Mouse (Mus musculus) 3134 (cell line): Measurements from ENCODE around the gene 1700001P01Rik.

ENCODE experiments used
- DNase-seq: peaks from one replicate; pipeline ENCODE4 v3.0.0-alpha.2; 2011; ENCODE audit warnings: low spot score; ENCODE audit not compliant: insufficient read length; ENCODE audit errors: extremely low read depth

The 1700001P01Rik gene

GRCm38 (mm10) chr11:97775808-97776496 lies at the start of gene 1700001P01Rik:
Gene 1700001P01Rik, minus strand, starts transcription at chr11:97775918.
- DNase-seq, result no peak

GRCm38 (mm10) chr11:97825295-97825694 lies 49.6 kb upstream of the 1700001P01Rik start:
- DNase-seq, result no peak

GRCm38 (mm10) chr11:97824895-97825294 lies 49.2 kb upstream of the 1700001P01Rik start:
- no peak for DNase-seq

DNA sequence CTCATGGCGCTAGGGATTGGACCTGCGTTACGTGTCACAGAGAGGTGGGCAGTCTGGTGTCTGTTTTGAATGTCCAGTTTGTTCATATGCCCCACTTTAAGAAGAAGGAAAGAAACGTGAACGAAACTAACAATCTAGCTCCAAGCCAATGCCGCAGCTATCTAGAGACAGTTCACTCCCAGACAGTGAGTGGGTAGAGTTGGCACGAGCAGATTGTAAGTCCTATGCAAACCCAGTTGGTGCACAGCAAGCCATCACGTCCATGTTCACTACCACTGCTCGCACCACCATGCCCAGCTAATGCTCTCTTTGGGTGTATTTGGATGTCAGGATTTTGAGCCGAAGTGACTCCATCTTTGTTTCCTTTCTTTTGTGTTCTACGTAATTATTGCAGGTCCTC lies 48.5 kb upstream of the 1700001P01Rik start:
- no peak for DNase-seq

GRCm38 (mm10) chr11:97822840-97823603 lies 47.3 kb upstream of the 1700001P01Rik start:
- no peak for DNase-seq

DNA sequence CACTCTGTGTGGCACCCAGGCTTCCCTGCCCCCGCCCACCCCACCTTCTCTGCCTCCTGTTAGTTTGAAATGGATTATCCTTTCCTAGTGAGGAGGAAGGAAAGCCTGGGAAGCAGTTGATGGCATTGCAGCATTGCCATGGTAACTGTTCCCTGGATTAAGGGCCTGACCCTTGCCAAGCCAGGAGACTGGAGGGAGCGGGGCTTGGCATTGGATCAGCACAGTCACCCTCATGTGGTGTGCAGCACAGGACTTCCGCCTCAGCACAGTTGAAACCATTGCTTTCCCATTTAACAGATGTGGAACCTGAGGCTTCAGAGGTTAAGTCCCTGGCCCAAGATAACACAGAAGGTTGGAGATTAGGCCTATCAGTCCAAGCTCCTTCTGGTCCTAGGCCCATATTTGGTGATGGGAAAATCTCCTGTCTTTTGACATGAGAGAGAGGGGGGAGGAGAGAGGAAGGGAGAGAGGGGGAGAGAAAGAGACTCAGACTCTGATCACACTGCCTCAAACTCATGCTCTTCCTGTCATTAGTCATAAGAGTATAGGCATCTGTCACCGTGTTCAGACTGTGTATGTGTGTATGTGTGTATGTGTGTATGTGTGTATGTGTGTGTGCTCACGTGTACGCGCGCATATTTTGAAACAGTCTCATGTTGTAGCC lies 45.8 kb upstream of the 1700001P01Rik start:
- peak; percentile 71 for DNase-seq

- peak; percentile 67 for DNase-seq
Observed at GRCm38 (mm10) chr11:97820840-97821239, 45.1 kb upstream of the 1700001P01Rik start.

- DNase-seq, result no peak
Observed at GRCm38 (mm10) chr11:97819923-97820322, 44.2 kb upstream of the 1700001P01Rik start.

DNA sequence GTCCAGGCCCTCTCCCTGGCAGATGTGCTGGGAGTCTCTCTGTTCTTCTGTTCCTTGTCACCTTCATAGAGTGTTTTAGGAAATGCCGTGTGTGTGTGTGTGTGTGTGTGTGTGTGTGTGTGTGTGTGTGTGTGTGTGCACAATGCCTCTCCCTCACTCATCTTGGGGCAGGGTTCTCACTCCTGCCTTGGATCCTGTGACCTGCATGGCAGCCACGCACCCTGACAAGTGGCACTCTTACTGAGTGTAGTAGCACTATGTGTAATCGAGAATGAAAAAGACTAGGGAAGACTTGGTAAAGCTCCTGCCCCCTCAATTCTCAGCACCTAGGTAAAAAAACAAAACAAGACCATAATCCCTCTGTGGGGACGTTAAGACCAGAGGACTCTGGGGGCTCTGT lies 43.4 kb upstream of the 1700001P01Rik start:
- no peak for DNase-seq

GRCm38 (mm10) chr11:97818571-97818970 lies 42.9 kb upstream of the 1700001P01Rik start:
- DNase-seq, result no peak

- DNase-seq, result no peak
Observed at GRCm38 (mm10) chr11:97818003-97818402, 42.3 kb upstream of the 1700001P01Rik start.

DNA sequence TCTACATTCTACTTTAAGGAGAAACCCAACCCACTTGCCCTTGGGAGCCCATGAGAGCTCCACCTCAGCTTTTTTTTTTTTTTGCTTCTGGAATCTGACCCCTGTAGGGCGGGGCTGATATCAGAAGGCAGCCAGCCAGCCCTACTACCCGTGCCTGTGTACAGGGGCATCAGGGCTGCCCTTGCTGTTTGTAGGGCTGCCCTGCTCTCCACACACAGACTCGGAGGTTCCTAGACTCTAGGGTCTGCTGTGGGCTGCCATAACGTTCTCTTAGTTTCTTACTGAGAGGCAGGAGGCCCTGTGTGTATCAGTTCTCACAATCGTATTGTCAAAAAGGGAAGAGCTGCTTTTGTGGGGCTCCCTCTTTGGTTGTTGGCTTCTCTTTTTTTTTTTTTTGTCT lies 41.7 kb upstream of the 1700001P01Rik start:
- no peak for DNase-seq

DNA sequence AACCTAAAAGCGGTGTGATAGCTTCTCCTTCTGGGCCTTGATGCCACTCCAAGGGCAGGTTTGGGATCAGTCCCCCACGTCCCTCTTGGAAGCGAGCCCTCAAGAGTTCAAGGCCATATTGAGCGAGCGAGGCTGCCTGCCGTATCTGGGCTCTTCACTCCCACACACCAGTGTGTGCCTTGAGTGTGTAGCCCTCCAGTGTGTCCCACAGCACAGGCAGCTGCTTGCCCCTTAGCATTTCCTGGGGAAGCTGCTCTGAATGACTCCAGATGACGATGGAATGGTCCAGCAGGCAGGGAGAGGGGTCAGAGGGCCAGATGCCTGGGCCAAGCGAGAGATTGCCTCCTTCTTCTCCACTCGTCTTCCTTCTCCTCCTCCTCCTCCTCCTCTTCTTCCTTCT lies 41.2 kb upstream of the 1700001P01Rik start:
- no peak for DNase-seq

GRCm38 (mm10) chr11:97816176-97816575 lies 40.5 kb upstream of the 1700001P01Rik start:
- no peak for DNase-seq

DNA sequence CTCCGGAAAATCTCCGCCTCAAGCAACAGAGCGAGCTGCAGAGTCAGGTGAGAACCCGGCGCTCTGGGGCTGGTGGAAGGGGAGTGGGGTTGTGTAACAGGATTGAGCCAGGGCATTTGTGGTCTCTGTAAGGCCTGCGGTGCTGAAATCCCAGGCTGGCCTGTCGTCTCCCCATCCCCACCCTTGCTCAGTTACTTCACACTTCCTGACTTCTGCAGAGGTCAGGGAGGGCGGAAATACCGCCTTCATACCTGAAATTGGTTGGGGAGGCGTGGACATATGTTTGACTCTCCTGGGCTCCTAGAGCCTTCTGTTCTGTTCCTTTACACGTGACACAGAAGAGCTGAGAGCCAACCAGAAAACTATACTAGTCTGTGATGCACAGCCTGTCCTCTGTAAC lies 40.0 kb upstream of the 1700001P01Rik start:
- no peak for DNase-seq

DNA sequence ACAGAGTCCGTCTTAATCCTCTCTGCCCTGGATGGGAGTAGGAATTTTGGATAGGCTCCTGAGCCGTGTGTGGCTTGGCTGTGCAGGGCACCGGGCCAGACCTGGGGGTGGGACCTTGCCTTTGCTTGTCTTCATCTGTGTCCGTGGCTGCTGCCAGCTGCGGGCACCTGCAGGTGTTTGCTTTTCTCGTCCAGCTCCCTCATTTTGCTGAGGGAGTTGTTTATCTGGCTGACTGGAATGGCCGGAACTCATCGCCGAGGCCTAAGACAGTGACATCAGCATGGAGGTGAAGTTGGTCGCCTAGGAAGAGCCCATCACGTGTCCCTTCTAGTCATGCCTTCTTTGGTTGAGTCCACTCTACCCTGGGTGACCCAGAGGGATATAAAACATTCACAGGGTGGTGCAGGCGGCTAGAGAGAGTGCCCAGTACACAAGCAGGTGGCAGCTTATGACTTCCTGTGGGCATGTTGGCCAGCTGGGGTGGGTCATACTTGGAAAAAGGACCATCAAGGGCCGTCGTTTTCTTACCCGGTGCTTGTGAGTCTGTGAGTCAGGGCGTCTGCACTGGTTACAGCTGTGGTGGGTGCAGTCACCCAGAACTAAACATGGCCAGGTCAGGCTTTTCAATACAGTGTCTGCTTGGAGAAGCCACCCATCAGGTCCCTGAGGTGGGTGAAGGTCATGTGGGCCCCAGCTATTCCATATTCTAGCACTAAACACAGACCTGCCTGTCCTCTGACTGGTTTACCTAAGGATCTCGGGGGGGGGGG lies 38.2 kb upstream of the 1700001P01Rik start:
- DNase-seq, result peak; percentile 78

DNA sequence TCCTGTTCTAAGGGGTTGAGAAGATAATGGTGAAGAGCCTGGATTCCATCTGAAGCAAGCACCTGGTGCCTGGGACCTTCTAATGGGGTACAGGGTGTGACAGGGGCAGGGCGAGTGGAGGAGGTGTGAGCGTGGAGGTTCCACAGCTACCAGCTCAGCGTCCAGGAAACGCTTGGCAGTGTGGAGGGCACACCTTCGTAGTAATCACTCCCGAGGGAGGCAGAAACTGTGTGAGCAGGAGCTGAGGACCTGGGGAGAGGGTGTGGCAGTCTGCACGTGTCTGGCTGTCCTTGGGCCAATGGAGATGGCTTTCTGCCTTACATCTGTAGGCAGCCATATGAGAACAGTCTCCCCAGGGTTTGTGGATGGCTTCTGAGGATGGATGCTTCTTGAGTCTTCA lies 37.4 kb upstream of the 1700001P01Rik start:
- DNase-seq, result no peak

DNA sequence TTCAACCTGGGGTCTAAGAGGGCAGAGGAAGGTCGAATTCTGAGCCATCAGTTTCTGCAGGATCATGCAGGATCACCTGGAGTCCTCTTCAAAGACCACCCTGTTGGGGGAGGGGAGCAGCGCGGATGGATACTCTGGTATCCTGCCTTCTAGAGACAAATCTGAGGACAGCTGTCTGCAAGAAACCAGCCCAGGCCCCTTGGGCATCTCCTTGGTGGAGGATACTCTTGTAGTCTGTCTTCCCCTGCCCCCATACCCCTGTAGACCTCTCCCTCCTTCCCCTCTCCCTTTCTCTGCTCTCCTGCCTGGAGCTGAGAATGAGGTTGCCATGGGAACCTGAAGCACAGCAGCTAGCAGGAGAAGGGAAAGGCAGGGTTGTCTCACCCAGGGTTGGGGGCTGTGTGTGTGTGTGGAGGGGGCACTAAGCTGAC lies 36.8 kb upstream of the 1700001P01Rik start:
- no peak for DNase-seq

GRCm38 (mm10) chr11:97811569-97812362 lies 36.0 kb upstream of the 1700001P01Rik start:
- DNase-seq, result no peak

- no peak for DNase-seq
Observed at GRCm38 (mm10) chr11:97810970-97811369, 35.3 kb upstream of the 1700001P01Rik start.
